Mouse (Mus musculus) forebrain, embryonic 14.5 days (tissue): ENCODE data around the gene Gm9639. TPM values are rescaled to one million over a fixed set of nuclear protein-coding genes. Genes with fewer than 3 reads are reported as not detected.

Source experiments
- polyA plus RNA-seq: library from polyadenylated mRNA; unstranded; fragments of >200 nt; fragmentation: Nextera tagmentation; extraction: Ambion mirVana; gene quantifications from 2 replicates; pipeline ENCODE4 v1.2.1, GENCODE M21; 2014

The Gm9639 gene
- polyA plus RNA-seq, 1 experiment from 2014 or later: not detected

Other genes with a start within 250 kb of the Gm9639 start
- gene Pttg1ip, start 213.4 kb downstream of the Gm9639 start, polyA plus RNA-seq: 74.1 and 85.5 TPM in 2 replicates
- gene Sumo3, start 189.0 kb downstream of the Gm9639 start, polyA plus RNA-seq: 277 and 308 TPM in 2 replicates
- gene Gm49325, start 188.9 kb downstream of the Gm9639 start, polyA plus RNA-seq: 1.7 and 16.2 TPM in 2 replicates
- gene Ube2g2, start 172.8 kb downstream of the Gm9639 start, polyA plus RNA-seq: 72.6 and 73.6 TPM in 2 replicates
- 0.45 and 0.55 TPM in 2 replicates for gene Tspear, start 108.5 kb downstream of the Gm9639 start, polyA plus RNA-seq
- not detected in 2 replicates for gene Gm19402, start 104.3 kb downstream of the Gm9639 start, polyA plus RNA-seq
- gene Gm9508, start 97.8 kb downstream of the Gm9639 start, polyA plus RNA-seq: not detected in 2 replicates
- gene Gm10272, start 88.5 kb downstream of the Gm9639 start, polyA plus RNA-seq: not detected in 2 replicates
- not detected in 2 replicates for gene Gm10024, start 83.6 kb downstream of the Gm9639 start, polyA plus RNA-seq
- gene Gm10142, start 79.3 kb downstream of the Gm9639 start, polyA plus RNA-seq: not detected in 2 replicates
- gene Krtap12-1, start 74.5 kb downstream of the Gm9639 start, polyA plus RNA-seq: not detected in 2 replicates
- not detected in 2 replicates for gene Gm10100, start 68.6 kb downstream of the Gm9639 start, polyA plus RNA-seq
- gene Gm18596, start 52.4 kb downstream of the Gm9639 start, polyA plus RNA-seq: not detected in 2 replicates
- not detected in 2 replicates for gene Gm9736, start 43.7 kb downstream of the Gm9639 start, polyA plus RNA-seq
- not detected in 2 replicates for gene Gm3233, start 35.4 kb downstream of the Gm9639 start, polyA plus RNA-seq
- not detected in 2 replicates for gene Gm3238, start 23.8 kb downstream of the Gm9639 start, polyA plus RNA-seq
- gene Gm7138, start 18.1 kb downstream of the Gm9639 start, polyA plus RNA-seq: not detected in 2 replicates
- not detected in 2 replicates for gene Gm3250, start 12.5 kb downstream of the Gm9639 start, polyA plus RNA-seq
- gene Gm7137, start 6.9 kb downstream of the Gm9639 start, polyA plus RNA-seq: not detected in 2 replicates
- gene Gm19668, start 4.1 kb upstream of the Gm9639 start, polyA plus RNA-seq: not detected in 2 replicates
- not detected in 2 replicates for gene Gm9507, start 16.8 kb upstream of the Gm9639 start, polyA plus RNA-seq
- gene Gm2696, start 19.6 kb upstream of the Gm9639 start, polyA plus RNA-seq: not detected in 2 replicates
- gene Krtap10-4, start 32.0 kb upstream of the Gm9639 start, polyA plus RNA-seq: not detected in 2 replicates
- not detected in 2 replicates for gene Krtap10-10, start 40.9 kb upstream of the Gm9639 start, polyA plus RNA-seq
- gene Gm36176, start 51.7 kb upstream of the Gm9639 start, polyA plus RNA-seq: not detected in 2 replicates
- not detected in 2 replicates for gene Gm10318, start 57.8 kb upstream of the Gm9639 start, polyA plus RNA-seq
- gene Gm3285, start 66.9 kb upstream of the Gm9639 start, polyA plus RNA-seq: not detected in 2 replicates
- 6.4 and 8.4 TPM in 2 replicates for gene Lrrc3, start 107.5 kb upstream of the Gm9639 start, polyA plus RNA-seq
- gene Trpm2, start 175.5 kb upstream of the Gm9639 start, polyA plus RNA-seq: 1.4 and 2.8 TPM in 2 replicates
- gene 1810043G02Rik, start 183.4 kb upstream of the Gm9639 start, polyA plus RNA-seq: 31.0 and 35.0 TPM in 2 replicates
- gene Pfkl, start 215.0 kb upstream of the Gm9639 start, polyA plus RNA-seq: 77.0 and 91.6 TPM in 2 replicates
- gene Dnmt3l, start 246.9 kb upstream of the Gm9639 start, polyA plus RNA-seq: not detected in 2 replicates
- 0.07 and 0.14 TPM in 2 replicates for gene Aire, start 248.5 kb upstream of the Gm9639 start, polyA plus RNA-seq